Mouse (Mus musculus) forebrain, embryonic 10.5 days (tissue): ENCODE measurements around the gene Ppp4r3a. TPM values are rescaled to one million over a fixed set of nuclear protein-coding genes. Genes with fewer than 3 reads are reported as not detected.

Source experiments
- DNase-seq: peaks from one replicate; pipeline ENCODE4 v3.0.0-alpha.2; 2017; ENCODE audit warnings: low spot score; ENCODE audit errors: extremely low spot score
- H3K27ac ChIP-seq: fragments of 300-500 bp; sonication (generic); 2 replicates; pipeline ENCODE4 v1.5.1; 2016; ENCODE audit warnings: mild to moderate bottlenecking
- H3K27me3 ChIP-seq: fragments of 300-500 bp; sonication (generic); 2 replicates; pipeline ENCODE4 v1.6.1; 2016; ENCODE audit warnings: mild to moderate bottlenecking; ENCODE audit not compliant: poor library complexity, severe bottlenecking
- H3K36me3 ChIP-seq: fragments of 300-500 bp; sonication (generic); replicated peaks from 2 replicates; pipeline ENCODE4 v1.6.1; 2016; ENCODE audit warnings: mild to moderate bottlenecking, moderate library complexity
- H3K4me1 ChIP-seq: fragments of 300-500 bp; sonication (generic); 2 replicates; pipeline ENCODE4 v1.6.1; 2016
- H3K4me3 ChIP-seq: fragments of 300-500 bp; sonication (generic); 2 replicates; pipeline ENCODE4 v1.5.1; 2016; ENCODE audit warnings: mild to moderate bottlenecking, moderate library complexity
- H3K9me3 ChIP-seq: fragments of 300-500 bp; sonication (generic); 2 replicates; pipeline ENCODE4 v1.6.1; 2016; ENCODE audit warnings: mild to moderate bottlenecking, moderate library complexity
- WGBS: fragments of 180-500 bp; shearing (Covaris S2); methylation state at CpG from one replicate; pipeline ENCODE4 v1.1.7; 2016; 5-methylcytosine and 5-hydroxymethylcytosine counted together
- microRNA counts: library from miRNA; unstranded; fragments of <30 nt; microRNA quantifications from one replicate; lab custom pipeline; 2017
- microRNA-seq: library from miRNA; unstranded; fragments of <30 nt; microRNA quantifications from one replicate; pipeline ENCODE4, GENCODE M21; 2017
- polyA plus RNA-seq: library from polyadenylated mRNA; unstranded; fragments of >200 nt; fragmentation: Nextera tagmentation; extraction: Ambion mirVana; gene quantifications from 2 replicates; pipeline ENCODE4 v1.2.1, GENCODE M21; 2016

The Ppp4r3a gene
- polyA plus RNA-seq, 1 experiment from 2014 or later: 51.0 TPM

GRCm38 (mm10) chr12:100992505-100992904, 91.0 kb downstream of the Ppp4r3a start:
- Histone ChIP-seq H3K4me3 (no peak overlapping the region), H3K36me3 (peaks cover 14% of the 10 kb centered on the region), H3K4me1 (peaks cover 95% of the 10 kb centered on the region), H3K27me3 (0 out of 2 replicates have a peak, but pooled peaks cover 4% of the 10 kb centered on the region), H3K9me3 (no peaks in the 10 kb centered on the region), H3K27ac (0 out of 2 replicates have a peak overlapping the region, but pooled peaks have one; percentile 11)
- no peak for DNase-seq
- WGBS: 89% methylated on average over 7 of the region's 7 CpGs

GRCm38 (mm10) chr12:100991119-100991518, 92.4 kb downstream of the Ppp4r3a start:
- Histone ChIP-seq H3K36me3 (peaks cover 18% of the 10 kb centered on the region), H3K4me1 (peaks cover 87% of the 10 kb centered on the region), H3K27me3 (0 out of 2 replicates have a peak, but pooled peaks cover 4% of the 10 kb centered on the region), H3K4me3 (no peak overlapping the region), H3K9me3 (no peaks in the 10 kb centered on the region), H3K27ac (peak overlapping the region; percentile 80)
- WGBS: 76% methylated on average over 3 of the region's 3 CpGs
- DNase-seq: no peak

- Histone ChIP-seq H3K4me3 (no peak overlapping the region; the same call in 1 of the 2 replicates), H3K4me1 (peaks cover 79% of the 10 kb centered on the region), H3K36me3 (peaks cover 15% of the 10 kb centered on the region), H3K9me3 (no peaks in the 10 kb centered on the region), H3K27me3 (0 out of 2 replicates have a peak, but pooled peaks cover 4% of the 10 kb centered on the region), H3K27ac (peak overlapping the region; percentile 80)
- peak; percentile 57 for DNase-seq
- 17% methylated on average over 12 of the region's 12 CpGs for WGBS
Observed at GRCm38 (mm10) chr12:100990291-100990690, 93.2 kb downstream of the Ppp4r3a start.

GRCm38 (mm10) chr12:100989780-100990288, 93.7 kb downstream of the Ppp4r3a start:
- Histone ChIP-seq H3K27me3 (0 out of 2 replicates have a peak, but pooled peaks cover 4% of the 10 kb centered on the region), H3K36me3 (peaks cover 17% of the 10 kb centered on the region), H3K9me3 (no peaks in the 10 kb centered on the region), H3K4me1 (peaks cover 78% of the 10 kb centered on the region), H3K27ac (peak overlapping the region; percentile 80), H3K4me3 (no peak overlapping the region)
- DNase-seq: no peak
- 69% methylated on average over 4 of the region's 4 CpGs for WGBS

MicroRNA genes within 50 kb of the gene (microRNA counts, 519-probe panel; counts per million panel counts)
- 341 counts per million, percentile 65 among the panel's probes with 10 or more counts for microRNA mmu-miR-1190 (lab: Ali Mortazavi, UCI)

Small RNA genes lying within 50 kb of the gene (microRNA-seq; reads per million reads assigned to microRNA genes)
- not detected for gene Mir1190

Other genes with a start within 250 kb of the Ppp4r3a start
- gene Gpr68, start 175.5 kb downstream of the Ppp4r3a start, polyA plus RNA-seq: 0.30 and 0.36 TPM in 2 replicates
- 19.8 and 22.6 TPM in 2 replicates for gene Ccdc88c, start 54.6 kb downstream of the Ppp4r3a start, polyA plus RNA-seq